Mouse (Mus musculus): ENCODE data around the gene Grb2. TPM values are rescaled to one million over a fixed set of nuclear protein-coding genes. Genes with fewer than 3 reads are reported as not detected.

The Grb2 gene
- polyA plus RNA-seq, 1 experiment = 3.8 TPM

- TF ChIP-seq GATA1 (IDR thresholded peaks at IDR 0.05; ENCODE audit: low read length) = no peak
- no peak for TF ChIP-seq TAL1 (IDR thresholded peaks at IDR 0.05; ENCODE audit: low read length)
- no peak overlapping the region for H3K4me3 ChIP-seq (replicated peaks)
Measured at GRCm38 (mm10) chr11:115742926-115743325, 34.5 kb upstream of the Grb2 start.

GRCm38 (mm10) chr11:115741070-115741469 is 32.7 kb upstream of the Grb2 start:
- no peaks in the 10 kb centered on the region for H3K36me3 ChIP-seq (ENCODE audit: control insufficient read depth)
- no peaks in the 10 kb centered on the region for H3K9me3 ChIP-seq (ENCODE audit: control insufficient read depth, low read length)
- no peak for TF ChIP-seq GATA1 (IDR thresholded peaks at IDR 0.05; ENCODE audit: low read length)
- TF ChIP-seq TAL1 (IDR thresholded peaks at IDR 0.05; ENCODE audit: low read length) = no peak
- no peaks in the 10 kb centered on the region for H3K4me1 ChIP-seq (ENCODE audit: control insufficient read depth)
- peaks cover 17% of the 10 kb centered on the region for H3K27me3 ChIP-seq (ENCODE audit: control insufficient read depth)
- no peak overlapping the region for H3K4me3 ChIP-seq (replicated peaks)

More at GRCm38 (mm10) chr11:115742926-115743325, 34.5 kb upstream of the Grb2 start:
- Histone ChIP-seq H3K36me3 (ENCODE audit: control insufficient read depth) (no peaks in the 10 kb centered on the region), H3K27me3 (ENCODE audit: control insufficient read depth) (peaks cover 24% of the 10 kb centered on the region), H3K4me1 (ENCODE audit: control insufficient read depth) (peaks cover 10% of the 10 kb centered on the region), H3K9me3 (ENCODE audit: control insufficient read depth, low read length) (no peaks in the 10 kb centered on the region)

DNA sequence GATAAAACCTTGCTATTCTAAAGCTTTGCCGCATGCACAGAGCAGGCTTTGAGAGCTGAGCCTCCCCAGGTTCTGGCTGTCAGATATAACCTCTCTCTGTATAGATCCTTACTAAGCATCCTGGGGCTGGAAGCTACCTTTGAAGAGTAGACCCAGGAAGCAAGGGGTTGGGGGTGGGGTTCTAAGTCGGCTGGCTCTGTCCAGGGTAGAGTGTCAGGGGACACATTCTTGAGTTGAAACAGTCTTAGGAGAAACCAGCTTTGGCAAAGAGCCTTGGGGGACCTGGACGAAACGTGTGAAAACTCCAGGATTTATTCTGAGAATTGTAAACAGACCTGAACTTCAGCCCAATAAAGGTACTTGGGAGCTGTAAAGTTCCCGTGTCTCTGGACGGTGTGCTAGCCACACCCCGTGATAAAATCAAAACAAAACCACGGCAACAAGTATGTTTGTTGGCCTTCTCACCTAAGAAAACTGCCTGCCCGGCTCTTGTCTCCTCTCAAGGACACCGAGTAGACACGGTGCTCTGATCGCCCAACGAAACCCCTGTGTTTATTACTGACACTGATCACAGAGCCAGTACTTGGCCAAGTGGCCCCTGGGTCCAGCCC is 30.0 kb upstream of the Grb2 start:
- Histone ChIP-seq H3K9me3 (ENCODE audit: control insufficient read depth, low read length) (no peaks in the 10 kb centered on the region), H3K4me1 (ENCODE audit: control insufficient read depth) (no peaks in the 10 kb centered on the region), H3K27me3 (ENCODE audit: control insufficient read depth) (peaks cover 7% of the 10 kb centered on the region), H3K36me3 (ENCODE audit: control insufficient read depth) (no peaks in the 10 kb centered on the region), H3K4me3 (replicated peaks) (no peak overlapping the region)
- TF ChIP-seq GATA1 (IDR thresholded peaks at IDR 0.05; ENCODE audit: low read length) = no peak
- no peak for TF ChIP-seq TAL1 (IDR thresholded peaks at IDR 0.05; ENCODE audit: low read length)

- Histone ChIP-seq H3K9me3 (ENCODE audit: control insufficient read depth, low read length) (no peaks in the 10 kb centered on the region), H3K27me3 (ENCODE audit: control insufficient read depth) (peaks cover 3% of the 10 kb centered on the region; the same call in 1 of the 2 replicates), H3K4me1 (ENCODE audit: control insufficient read depth) (no peaks in the 10 kb centered on the region), H3K4me3 (replicated peaks) (no peak overlapping the region), H3K36me3 (ENCODE audit: control insufficient read depth) (no peaks in the 10 kb centered on the region)
- no peak for TF ChIP-seq TAL1 (IDR thresholded peaks at IDR 0.05; ENCODE audit: low read length)
- TF ChIP-seq GATA1 (IDR thresholded peaks at IDR 0.05; ENCODE audit: low read length) = no peak
Measured at GRCm38 (mm10) chr11:115737608-115738208, 29.3 kb upstream of the Grb2 start.

DNA sequence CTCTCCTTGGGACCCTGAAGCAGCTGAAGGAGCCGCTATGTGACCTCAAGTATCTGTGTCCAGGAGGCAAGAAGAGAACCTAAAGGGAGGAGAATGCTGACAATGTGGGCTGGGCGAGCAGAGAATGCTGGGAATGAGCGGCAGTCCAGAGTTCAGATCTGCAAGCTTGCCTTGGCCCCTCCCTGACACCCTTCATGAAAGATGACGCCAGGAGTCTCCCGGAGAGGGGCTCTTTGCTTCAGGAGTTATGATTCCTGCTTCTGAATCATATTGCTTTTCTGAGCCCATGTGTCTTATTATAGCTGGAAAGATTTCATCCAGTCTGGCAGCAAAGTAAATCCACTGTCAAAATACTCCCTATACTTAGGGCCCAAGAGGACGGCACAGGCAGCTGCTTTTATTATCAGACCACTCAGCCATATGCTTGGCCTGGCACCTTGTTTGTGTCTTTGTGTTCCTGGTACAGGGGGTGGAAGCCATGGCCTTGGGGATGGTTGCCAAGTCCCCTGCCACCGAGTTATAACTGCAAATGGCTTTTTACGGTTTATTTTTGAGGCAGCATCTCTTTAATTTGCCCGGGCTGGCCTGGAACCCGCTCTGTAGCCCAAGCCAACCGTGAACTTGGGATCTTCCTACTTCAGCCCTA is 25.8 kb upstream of the Grb2 start:
- no peaks in the 10 kb centered on the region for H3K4me1 ChIP-seq (ENCODE audit: control insufficient read depth)
- no peak overlapping the region for H3K4me3 ChIP-seq (replicated peaks)
- H3K9me3 ChIP-seq (ENCODE audit: control insufficient read depth, low read length) = no peaks in the 10 kb centered on the region
- no peaks in the 10 kb centered on the region for H3K36me3 ChIP-seq (ENCODE audit: control insufficient read depth)
- no peak for TF ChIP-seq GATA1 (IDR thresholded peaks at IDR 0.05; ENCODE audit: low read length)
- TF ChIP-seq TAL1 (IDR thresholded peaks at IDR 0.05; ENCODE audit: low read length) = no peak
- no peaks in the 10 kb centered on the region for H3K27me3 ChIP-seq (ENCODE audit: control insufficient read depth)

GRCm38 (mm10) chr11:115723231-115723630 is 14.8 kb upstream of the Grb2 start:
- no peaks in the 10 kb centered on the region for H3K36me3 ChIP-seq (ENCODE audit: control insufficient read depth)
- TF ChIP-seq TAL1 (IDR thresholded peaks at IDR 0.05; ENCODE audit: low read length) (no peak), GATA1 (IDR thresholded peaks at IDR 0.05; ENCODE audit: low read length) (no peak)
- H3K4me1 ChIP-seq (ENCODE audit: control insufficient read depth) = peaks cover 3% of the 10 kb centered on the region

DNA sequence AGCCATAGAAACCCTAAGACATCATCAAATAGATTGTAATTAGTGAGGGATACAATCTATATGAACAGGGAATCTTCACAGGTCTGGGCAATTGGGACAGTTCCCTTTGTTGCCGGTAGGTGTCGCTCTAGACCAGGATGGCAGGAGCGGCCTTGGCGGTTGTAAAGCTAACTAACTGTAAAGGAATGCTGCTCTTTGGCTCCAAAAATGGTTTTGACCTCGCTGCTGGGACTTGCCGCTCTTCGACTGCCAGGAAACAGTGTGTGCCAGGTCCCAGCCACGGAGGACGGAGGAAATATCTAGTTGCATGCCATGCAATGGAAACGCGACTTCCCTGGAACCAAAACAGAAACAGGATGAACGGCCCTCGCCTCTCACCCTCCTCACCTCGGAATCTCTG is 14.2 kb upstream of the Grb2 start:
- H3K4me1 ChIP-seq (ENCODE audit: control insufficient read depth) = peaks cover 9% of the 10 kb centered on the region
- H3K4me3 ChIP-seq (replicated peaks) = no peak overlapping the region
- H3K9me3 ChIP-seq (ENCODE audit: control insufficient read depth, low read length) = no peaks in the 10 kb centered on the region
- no peak for TF ChIP-seq TAL1 (IDR thresholded peaks at IDR 0.05; ENCODE audit: low read length)
- no peak for TF ChIP-seq GATA1 (IDR thresholded peaks at IDR 0.05; ENCODE audit: low read length)
- H3K36me3 ChIP-seq (ENCODE audit: control insufficient read depth) = no peaks in the 10 kb centered on the region
- no peaks in the 10 kb centered on the region for H3K27me3 ChIP-seq (ENCODE audit: control insufficient read depth)

More at GRCm38 (mm10) chr11:115723231-115723630, 14.8 kb upstream of the Grb2 start:
- H3K27me3 ChIP-seq (ENCODE audit: control insufficient read depth) = no peaks in the 10 kb centered on the region
- H3K9me3 ChIP-seq (ENCODE audit: control insufficient read depth, low read length) = peaks cover under 1% of the 10 kb centered on the region; the same call in 1 of the 2 replicates
- H3K4me3 ChIP-seq (replicated peaks) = no peak overlapping the region

GRCm38 (mm10) chr11:115717660-115718390 is 9.4 kb upstream of the Grb2 start:
- Histone ChIP-seq H3K9me3 (ENCODE audit: control insufficient read depth, low read length) (no peaks in the 10 kb centered on the region), H3K4me1 (ENCODE audit: control insufficient read depth) (peaks cover 34% of the 10 kb centered on the region), H3K36me3 (ENCODE audit: control insufficient read depth) (no peaks in the 10 kb centered on the region), H3K4me3 (replicated peaks) (no peak overlapping the region), H3K27me3 (ENCODE audit: control insufficient read depth) (no peaks in the 10 kb centered on the region)
- TF ChIP-seq TAL1 (IDR thresholded peaks at IDR 0.05; ENCODE audit: low read length) (no peak), GATA1 (IDR thresholded peaks at IDR 0.05; ENCODE audit: low read length) (no peak)
